Mouse (Mus musculus) embryo, embryonic 10 days (tissue): ENCODE measurements around the gene Fam124a.
"Not testable (repeated sequence)": the region's sequence is repeated elsewhere in the genome, so short reads cannot be mapped to it uniquely, and the experiment has no call there.

Source experiments
- DNase-seq: peaks from one replicate; pipeline ENCODE4 v3.0.0-alpha.2; 2015; ENCODE audit warnings: low spot score

The Fam124a gene

DNA sequence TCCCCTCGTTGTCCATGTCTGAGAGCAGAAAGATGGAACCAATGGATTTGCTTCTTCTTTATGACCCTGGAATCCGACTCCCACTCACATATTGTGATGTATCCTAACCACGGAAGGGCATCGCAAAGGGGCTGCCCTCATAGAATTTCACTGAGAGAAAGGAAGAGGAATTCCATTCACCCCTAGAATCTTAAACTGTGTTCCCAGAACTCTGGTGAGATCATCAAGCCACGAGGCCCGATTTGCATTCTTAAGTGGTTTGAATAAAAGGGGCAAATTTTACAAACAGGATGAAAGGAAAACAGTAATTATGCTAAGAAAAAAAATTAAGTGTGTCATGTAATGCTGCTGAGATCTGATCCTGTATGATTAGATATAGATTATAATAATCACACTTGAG is 19.4 kb downstream of the Fam124a start:
- DNase-seq = no peak

DNA sequence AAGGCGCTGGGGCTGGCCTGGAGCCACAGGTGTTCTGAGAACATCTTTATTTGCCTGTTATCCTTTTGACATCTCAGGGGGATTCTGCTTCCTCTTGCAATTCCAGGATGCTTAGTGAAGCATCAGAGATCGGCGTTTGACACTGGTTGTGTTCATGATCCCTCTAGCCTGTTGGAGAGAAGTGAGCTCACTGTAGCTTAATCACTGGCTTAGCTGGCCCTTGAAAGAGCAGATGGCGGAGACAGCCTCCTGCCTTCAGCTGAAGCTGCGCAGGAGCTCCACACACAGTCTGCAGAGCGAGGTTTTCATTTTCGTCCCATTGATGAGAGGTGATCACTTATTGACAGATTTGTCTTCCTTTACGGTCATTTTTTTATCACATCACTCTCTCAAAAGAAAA is 20.3 kb downstream of the Fam124a start:
- DNase-seq = no peak

DNA sequence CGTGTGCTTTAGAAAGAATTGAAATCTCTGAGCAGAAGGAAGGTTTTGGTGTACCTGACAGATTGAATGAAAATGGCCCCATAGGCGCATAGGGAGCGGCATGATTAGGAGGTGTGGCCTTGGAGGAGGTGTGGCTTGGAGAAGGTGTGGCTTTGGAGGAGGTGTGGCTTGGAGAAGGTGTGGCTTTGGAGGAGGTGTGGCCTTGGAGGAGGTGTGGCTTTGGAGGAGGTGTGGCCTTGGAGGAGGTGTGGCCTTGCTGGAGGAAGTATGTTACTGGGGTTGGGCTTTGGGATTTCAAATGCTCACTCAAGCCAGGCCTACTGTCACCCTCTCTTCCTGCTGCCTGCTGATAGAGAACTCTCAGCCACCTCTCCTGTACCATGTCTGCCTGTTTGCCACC is 25.4 kb downstream of the Fam124a start:
- no peak for DNase-seq

DNA sequence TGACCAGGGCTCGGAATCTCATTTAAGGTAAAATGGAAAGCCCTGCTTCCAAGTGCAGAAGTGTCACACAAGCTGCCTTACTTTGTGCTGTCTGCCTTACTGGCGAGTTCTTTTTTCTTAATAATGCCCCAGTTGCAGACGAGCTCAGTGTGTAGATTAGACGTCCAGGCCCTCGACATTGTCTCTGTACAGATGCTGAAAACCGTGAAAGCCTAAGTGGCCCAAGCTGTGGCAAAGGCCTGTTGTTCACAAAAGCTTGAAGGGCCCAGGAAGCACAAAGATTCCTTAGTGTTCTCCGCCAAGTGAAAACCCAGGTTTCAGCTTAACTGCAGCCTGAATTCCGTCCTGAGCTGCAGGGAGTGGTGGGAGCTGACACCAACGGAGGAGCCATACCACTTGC is 26.2 kb downstream of the Fam124a start:
- no peak for DNase-seq

DNA sequence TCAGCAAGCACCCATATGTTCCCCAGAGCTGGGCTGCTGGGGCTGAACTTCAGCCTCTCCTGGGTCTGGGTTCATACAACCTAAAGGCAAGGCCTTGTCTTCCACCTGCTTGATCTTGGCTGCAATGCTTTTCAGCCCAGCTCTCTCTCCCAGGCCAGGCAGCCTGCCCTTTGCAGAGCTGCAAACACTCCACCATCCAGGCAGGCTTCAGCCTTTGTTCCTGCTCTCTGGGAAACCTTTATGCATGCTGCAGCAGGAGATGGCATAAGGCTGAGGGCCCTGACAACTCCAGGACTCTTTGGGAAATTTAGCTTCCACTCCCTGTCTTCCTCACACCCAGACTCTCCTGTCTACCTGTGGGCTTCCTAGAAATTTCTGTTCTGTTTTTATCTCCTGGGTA is 29.1 kb downstream of the Fam124a start:
- no peak for DNase-seq

DNA sequence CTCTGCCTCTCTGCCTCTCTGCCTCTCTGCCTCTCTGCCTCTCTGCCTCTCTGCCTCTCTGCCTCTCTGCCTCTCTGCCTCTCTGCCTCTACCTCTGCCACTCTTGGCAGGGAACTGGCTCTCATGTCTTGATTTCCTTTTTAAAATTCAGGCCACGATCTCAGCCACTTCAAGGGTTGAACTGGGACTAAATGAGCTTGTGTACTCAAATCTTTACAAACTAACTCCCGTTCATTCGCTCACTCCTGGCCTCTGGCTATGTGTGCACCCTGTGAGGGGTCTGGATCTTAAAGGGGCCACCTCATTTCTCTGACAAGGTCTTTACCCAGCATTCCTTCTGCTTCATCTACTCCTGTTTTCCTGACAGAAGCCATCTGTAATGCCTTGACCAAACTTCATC is 29.8 kb downstream of the Fam124a start:
- DNase-seq = no peak

DNA sequence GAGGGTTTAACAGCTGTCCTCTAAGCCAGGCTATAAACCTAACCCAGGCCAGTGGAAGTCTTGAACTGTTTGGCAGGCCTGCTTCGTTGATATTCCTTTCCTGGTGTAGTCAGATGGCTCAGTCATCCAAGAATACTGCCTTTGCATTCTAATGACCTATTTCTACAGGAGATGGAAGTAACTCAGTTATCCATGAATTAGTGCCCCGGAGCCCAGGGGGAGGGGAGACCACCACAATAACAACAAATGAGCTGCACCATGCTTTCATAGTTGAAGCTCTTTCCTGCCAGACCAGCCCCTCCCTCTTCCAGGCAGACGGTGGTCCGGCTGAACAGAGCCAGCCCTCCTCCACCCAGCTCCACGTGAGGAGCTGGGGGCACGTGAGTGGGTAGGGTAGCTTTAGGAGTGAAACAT is 44.6 kb downstream of the Fam124a start:
- DNase-seq = no peak

DNA sequence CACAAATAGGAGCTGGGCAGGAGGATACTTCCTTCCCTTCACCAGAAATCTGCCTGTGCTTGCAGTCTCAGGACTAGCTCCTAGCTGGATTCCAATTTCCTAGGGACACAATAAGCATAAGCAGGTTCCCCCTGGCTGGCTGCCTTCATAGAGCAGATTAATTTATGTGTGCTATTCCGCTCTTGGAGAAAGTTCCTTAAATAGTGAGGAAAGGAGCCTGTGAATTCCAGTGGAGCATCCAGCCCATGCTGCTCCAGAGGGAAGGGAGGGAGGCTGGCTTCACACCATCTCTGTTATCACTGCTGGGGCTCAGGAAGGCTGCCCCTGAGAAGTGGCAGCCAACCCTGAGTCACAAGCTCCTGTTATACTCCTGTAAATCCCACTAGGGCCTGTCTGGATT is 46.7 kb downstream of the Fam124a start:
- no peak for DNase-seq

DNA sequence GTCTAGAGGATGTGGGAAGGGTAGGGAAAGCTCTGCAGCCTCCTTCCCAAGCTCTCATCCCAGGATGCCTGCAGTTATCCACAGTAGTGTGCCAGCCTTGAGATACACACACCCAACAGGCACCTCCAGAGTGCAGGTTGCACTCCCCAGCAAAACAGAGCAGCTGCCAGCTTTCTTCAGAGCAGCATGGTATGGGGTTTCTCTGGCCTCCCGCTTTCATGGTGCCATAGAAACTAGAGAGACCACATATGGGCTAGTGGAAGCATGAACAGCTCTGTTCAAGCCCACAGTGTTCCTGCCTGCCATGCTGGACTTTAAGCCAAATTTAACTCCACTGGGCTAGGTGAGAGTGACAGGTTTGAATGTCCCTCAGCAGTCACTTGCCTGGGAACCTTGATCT is 47.3 kb downstream of the Fam124a start:
- no peak for DNase-seq

DNA sequence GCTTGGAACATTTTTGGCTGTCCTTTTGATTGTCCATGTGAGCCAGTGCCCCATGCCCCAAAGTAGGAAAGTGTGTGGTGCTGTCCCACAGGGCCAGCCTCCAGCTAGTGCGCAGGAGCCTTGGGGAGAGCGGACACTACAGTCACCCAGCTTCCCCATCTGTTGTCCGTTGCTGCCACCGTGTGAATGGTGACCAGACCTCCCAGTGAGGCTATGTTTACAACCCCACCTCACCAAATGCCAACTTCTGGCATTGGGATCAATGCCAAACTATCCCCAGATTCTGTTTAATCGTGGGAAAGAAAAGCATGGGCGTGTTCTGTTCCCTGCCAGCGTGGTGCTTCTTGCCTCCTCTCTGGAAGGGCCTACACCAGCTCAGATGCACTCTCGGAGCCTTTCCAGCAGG is 52.3 kb downstream of the Fam124a start:
- DNase-seq = no peak

DNA sequence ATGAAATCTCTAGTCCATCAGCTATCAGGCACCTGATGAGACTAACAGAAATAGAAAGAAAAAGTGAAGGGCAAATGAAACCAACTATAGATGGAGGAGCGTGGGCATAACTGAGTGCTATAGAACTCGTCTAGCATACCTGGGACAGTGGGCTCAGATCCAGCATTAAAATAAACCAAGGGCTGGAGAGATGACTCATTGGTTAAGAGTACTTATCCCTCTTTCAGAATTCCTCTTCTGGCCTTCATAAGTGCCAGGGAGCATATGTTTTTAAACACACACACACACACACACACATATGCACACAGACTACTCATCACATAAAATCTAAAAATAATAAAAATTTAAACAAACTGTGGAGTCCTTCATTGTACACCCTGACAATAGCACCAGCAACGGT is 54.4 kb downstream of the Fam124a start:
- DNase-seq = no peak

DNA sequence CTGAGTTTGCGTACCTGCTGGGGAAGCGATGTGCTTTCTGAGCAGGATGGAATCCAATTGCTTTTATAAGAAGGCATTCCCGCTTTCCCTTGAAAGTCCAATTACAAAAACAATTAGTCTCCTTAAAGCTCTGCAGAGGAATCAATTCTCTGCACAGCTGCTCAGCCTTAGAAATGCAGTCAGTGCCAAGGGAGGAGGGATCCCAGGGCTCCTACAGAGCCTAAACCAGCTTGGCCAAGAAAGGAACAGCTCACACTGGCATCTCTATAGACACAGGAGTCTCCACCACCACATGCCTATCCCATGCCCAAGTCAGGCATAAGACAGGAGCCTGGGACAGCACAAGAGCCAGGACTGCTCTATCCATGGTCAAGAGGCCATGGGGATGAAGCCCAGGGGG is 66.9 kb downstream of the Fam124a start:
- no peak for DNase-seq

DNA sequence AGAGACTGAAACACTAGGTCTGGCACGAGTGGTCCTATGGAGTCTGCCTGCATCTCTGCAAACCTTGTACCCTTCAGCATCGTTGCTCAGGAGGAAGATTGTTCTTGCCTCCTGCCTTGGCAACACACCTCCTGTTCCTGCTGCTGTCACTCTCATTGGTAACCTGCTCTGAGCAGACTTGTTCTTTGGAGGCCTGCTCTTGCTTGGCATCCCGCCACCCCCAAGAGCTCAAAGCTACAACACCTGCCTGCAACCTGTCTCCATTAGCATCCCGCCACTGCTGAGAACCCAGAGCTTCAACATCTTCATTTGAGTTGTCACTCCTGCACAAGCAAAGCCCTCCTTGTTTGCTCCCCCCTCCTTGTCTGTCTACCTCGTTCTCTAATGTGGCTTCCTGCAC is 72.4 kb downstream of the Fam124a start:
- DNase-seq = no peak

DNA sequence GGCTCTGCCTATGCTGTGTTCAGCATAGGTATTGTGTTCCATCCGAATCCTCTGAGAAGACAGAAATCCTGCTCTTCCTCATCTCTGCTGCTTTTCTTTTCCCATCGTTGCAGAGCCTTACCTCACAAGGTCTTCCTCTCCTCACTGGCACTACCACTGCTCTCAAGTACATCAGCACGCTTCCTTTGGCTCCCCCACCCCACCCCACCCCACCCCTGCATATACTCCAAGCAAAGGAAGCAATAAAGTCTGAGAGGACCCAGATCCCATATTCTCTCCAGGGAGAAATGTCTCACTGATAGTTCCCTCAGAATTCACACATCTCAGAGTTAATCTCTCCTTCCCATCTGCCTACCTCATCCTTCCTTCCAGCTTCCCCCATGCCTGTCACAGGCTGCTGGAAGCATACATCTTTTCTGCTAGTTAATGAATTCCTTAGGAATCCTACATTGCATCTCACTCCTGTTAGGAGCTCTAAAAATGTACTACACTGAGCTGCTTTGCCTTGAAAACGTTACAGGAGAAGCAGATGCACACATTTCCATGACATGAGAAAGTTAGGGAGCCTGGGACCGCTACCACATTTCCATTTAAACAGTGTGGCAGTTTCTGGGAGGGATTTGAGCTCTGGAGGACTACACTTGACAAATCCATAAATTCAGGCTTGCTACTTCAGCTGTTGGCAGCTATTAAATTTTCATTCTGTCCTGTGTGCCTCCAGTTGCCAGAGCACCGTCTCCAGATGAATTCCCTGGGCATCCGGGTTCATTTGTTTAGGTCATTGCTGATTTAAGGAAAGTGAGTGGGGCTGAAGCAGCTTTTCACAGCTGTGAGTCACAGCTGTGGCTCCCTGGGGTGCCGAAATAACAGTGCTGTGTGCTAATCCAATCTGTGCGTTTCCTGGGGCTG is 82.2 kb downstream of the Fam124a start:
- DNase-seq = peak; percentile 8

DNA sequence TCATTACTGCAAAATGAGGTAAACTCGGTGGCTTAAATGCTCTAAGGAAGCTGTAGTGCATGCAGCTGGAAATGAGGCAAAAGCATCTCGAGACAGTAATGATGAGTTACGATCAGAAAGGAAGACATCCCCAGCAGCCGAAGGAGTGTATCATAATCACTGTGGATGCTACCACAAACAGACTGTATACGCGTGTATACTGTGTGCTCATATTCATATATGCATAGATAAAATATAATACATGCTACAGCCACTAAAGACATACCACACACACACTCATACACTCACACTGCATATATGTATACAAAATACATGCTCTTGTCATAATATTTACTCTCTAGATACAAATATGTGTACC is 82.8 kb downstream of the Fam124a start:
- DNase-seq = no peak

DNA sequence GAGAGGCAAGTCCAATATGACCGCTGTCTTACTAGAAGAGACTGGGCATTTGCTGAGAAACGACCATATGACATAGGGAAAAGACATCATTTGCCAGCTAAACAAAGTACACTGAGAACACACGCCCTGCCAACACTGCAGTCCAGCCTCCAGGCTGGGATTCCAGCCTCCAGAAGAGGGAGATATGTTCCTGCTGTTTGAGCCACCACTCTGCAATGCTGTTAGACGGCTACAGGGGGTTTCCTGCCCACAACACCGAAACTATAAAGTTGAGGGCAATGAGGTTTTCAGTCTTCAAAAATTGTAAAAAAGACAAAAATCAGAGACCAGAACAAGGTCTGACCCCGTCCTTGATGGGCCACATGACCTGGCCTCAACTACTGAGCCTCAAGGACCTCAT is 83.6 kb downstream of the Fam124a start:
- DNase-seq = peak; percentile 13

DNA sequence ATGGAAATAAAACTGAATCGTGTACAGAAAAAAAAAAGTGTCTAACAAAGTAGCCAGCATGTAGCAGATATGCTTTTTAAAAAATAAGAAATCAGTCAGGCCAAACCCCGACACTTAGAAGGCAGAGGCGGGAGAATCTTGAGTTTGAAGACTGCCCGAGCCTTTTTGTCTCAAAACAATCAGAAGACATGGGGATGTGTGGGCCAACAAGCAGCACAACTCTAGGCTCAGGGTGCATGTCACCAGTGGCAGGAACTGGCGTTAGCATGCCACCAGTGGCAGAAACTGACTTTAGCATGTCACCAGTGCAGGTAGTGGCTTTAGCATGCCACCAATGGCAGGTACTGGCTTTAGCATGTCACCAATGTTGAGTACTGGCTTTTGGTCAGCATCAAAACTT is 84.0 kb downstream of the Fam124a start:
- no peak for DNase-seq

DNA sequence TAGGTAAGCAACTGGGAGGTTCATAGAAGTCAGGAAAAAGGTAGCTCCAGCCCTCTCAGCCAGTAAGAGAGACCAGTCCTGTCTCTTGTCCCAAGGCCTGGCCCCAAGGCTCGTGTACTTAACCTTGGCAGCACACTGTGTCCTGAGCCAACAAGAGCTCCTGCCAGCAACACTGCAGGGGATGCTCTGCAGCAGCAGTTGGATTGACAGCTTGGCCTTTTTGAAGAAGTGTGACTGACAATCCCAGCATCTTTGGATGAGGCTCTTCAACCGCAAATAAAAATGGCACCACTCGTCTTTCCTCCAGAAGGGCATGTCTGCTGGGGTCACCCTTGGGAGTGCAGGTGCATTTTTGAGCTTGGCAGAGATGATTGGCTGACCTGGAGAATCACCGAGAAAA is 84.9 kb downstream of the Fam124a start:
- no peak for DNase-seq

DNA sequence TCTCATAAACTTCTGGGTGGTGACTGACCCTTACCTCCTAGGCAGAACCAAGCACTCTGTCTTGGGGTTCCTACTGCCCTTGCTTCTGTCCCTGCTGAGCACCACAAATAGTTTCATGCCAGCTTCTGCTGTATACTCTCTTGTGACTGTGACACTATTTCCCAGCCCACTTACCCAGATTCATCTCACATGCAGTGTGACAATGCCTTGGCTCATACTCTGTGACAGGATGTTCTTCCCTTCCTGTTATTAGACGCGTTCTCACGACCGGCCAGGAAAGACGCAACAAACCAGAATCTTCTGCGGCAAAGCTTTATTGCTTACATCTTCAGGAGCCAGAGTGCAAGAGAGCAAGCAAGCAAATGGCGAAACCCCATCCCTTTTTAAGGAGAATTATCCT is 86.8 kb downstream of the Fam124a start:
- DNase-seq = not testable (repeated sequence)

DNA sequence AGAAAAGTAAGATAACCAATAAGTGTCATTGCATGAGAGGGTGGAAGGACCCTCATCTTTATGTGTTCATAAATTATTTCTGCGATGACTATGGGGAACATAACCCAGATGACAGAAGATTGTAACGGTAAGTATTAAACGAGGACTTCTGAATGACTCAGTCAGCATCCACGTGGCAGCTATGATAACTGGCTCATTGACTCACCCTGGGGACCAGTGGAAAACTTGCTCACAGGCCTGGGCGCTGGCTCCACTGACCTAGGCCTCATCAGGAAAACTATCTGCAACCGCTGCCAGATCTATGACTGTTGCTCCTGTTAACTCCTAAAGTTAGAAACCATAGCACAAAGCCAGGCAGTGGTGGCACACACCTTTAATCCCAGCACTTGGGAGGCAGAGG is 92.9 kb downstream of the Fam124a start:
- DNase-seq = no peak

DNA sequence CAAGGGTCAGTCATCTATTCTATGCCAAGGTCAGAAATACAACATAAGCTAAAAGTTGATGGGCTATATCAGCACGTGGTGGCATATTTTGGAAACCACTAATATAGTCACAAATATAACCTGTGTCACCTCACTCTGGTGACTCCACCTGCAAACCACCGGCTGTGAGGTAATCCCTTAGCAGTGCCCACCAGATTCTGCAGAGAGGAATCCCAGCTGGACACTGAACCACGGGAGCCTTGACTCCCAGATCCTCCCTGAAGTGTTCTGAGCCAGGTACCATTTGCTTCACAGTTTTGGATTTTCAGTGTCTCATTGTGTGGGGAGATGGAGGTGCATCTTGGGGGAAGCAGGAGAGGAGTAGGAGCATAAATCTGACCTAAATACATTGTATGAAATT is 94.8 kb downstream of the Fam124a start:
- no peak for DNase-seq

DNA sequence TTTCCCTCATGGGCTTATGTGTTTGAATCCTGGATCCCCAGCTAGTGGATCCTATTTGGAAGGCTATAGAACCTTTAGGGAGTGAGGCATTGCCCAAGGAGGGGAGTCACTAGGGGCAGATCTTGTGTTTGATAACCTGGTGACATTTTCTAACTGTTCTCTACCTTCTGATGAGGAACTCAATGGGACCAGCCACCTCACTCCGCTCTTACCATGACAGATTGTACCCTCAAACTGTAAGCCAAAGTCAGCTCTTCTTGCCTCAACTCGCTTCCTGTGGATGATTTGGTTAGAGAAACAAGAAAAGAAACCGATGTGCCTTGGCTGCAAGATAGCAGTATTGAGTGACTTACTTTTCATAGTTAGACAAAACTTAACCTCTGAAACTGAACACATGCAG is 96.2 kb downstream of the Fam124a start:
- no peak for DNase-seq

DNA sequence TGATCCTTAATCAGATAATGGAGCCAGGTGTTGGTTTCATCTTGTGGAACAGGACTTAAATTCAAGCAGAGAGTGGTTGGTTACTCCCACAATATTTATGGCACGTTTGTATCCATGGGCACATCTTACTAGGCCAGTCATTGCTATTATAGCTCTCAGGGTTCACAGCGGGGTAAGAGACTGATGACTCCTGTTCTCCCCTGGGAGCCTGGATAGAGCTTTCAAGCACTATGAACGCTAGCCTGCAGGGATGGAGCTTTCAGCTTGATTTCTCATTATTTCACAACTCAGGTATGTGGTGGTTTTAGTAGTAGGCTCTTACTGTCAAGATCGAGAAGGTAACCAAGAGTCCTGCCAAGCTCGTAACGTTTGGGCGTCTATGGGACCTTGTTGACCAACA is 100.5 kb downstream of the Fam124a start:
- no peak for DNase-seq

DNA sequence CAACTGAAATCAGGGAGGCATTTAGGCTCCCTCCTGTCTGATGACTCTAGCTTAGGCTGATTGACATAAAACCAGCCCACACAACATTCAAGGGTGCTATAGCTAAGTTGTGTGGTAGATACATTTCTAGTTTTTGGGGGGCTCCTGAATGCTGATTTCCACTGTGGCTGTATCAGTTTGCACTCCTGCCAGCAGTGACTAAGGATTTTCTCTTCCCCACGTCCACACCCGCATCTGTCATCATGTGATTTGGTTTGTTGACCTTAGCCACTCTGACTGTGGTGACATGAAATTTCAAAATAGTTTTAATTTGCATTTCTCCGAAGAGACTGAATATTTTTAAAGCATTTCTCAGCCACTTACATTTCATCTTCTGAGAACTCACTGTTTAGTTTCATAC is 101.9 kb downstream of the Fam124a start:
- DNase-seq = no peak
